Mouse (Mus musculus): ENCODE data around the gene Zfp511.

- TF ChIP-seq CTCF (IDR thresholded peaks at IDR 0.05; ENCODE audit: borderline replicate concordance, insufficient read depth, low read depth, low read length) (no peak), POLR2A (IDR thresholded peaks at IDR 0.05; ENCODE audit: borderline replicate concordance, insufficient read depth, low read length) (no peak)
These were observed 17.9 kb downstream of the Zfp511 start for GRCm38 (mm10) chr7:140054124-140054523.

Measured in cerebellum, adult 2 months (tissue).